Mouse (Mus musculus): ENCODE results near the gene Fmo1. TPM values are rescaled to one million over a fixed set of nuclear protein-coding genes. Genes with fewer than 3 reads are reported as not detected.

Fmo1 gene
- polyA plus RNA-seq, 1 experiment = 5.0 TPM

- no peaks in the 10 kb centered on the region for H3K36me3 ChIP-seq (ENCODE audit: control insufficient read depth, insufficient read depth)
- H3K79me2 ChIP-seq (ENCODE audit: control insufficient read depth, insufficient read depth) = no peaks in the 10 kb centered on the region
- peak overlapping the region; percentile 7 for H3K4me3 ChIP-seq
- no peak overlapping the region for H3ac ChIP-seq (ENCODE audit: control insufficient read depth, insufficient read length)
- TF ChIP-seq E2F4 (IDR thresholded peaks at IDR 0.05; ENCODE audit: insufficient read depth) = no peak
- TF ChIP-seq TCF12 (IDR thresholded peaks at IDR 0.05; ENCODE audit: insufficient read depth, poor library complexity, severe bottlenecking) = no peak
- TF ChIP-seq SRF (IDR thresholded peaks at IDR 0.05; ENCODE audit: control insufficient read depth, insufficient read length, low read depth) = no peak
- TF ChIP-seq CEBPB (IDR thresholded peaks at IDR 0.05; ENCODE audit: insufficient read depth, poor library complexity, severe bottlenecking) = no peak
- no peak for TF ChIP-seq REST (IDR thresholded peaks at IDR 0.05; ENCODE audit: insufficient read depth, insufficient read length)
- TF ChIP-seq USF1 (IDR thresholded peaks at IDR 0.05; ENCODE audit: low read depth) = no peak
- TF ChIP-seq MYOD1 (IDR thresholded peaks at IDR 0.05; ENCODE audit: control insufficient read depth in 1 of 3, insufficient read length in 2 of 3, low read depth in 2 of 3) = no peak
- TF ChIP-seq MAX (IDR thresholded peaks at IDR 0.05; ENCODE audit: low read depth) = no peak
- no peak for TF ChIP-seq TCF3 (IDR thresholded peaks at IDR 0.05; ENCODE audit: insufficient read length, low read depth)
- TF ChIP-seq POLR2A (IDR thresholded peaks at IDR 0.05; ENCODE audit: insufficient read length, low read depth) = no peak
- TF ChIP-seq POLR2AphosphoS2 (IDR thresholded peaks at IDR 0.05; ENCODE audit: insufficient read length, low read depth) = no peak
- no peak for TF ChIP-seq MYOG (IDR thresholded peaks at IDR 0.05; ENCODE audit: control insufficient read depth in 1 of 3, insufficient read depth in 1 of 3, insufficient read length in 2 of 3, low read depth in 2 of 3)
- peaks cover 5% of the 10 kb centered on the region for H3K27me3 ChIP-seq (ENCODE audit: control insufficient read depth, insufficient read depth, insufficient read length)
- peak overlapping the region; percentile 98 for H3K4me2 ChIP-seq (ENCODE audit: low read depth)
Observed at GRCm38 (mm10) chr1:162858748-162859130, 7.7 kb downstream of the Fmo1 start.

- no peaks in the 10 kb centered on the region for H3K79me2 ChIP-seq (ENCODE audit: control insufficient read depth, insufficient read depth)
- peaks cover 5% of the 10 kb centered on the region for H3K27me3 ChIP-seq (ENCODE audit: control insufficient read depth, insufficient read depth, insufficient read length)
- no peak for TF ChIP-seq SRF (IDR thresholded peaks at IDR 0.05; ENCODE audit: control insufficient read depth, insufficient read length, low read depth)
- TF ChIP-seq REST (IDR thresholded peaks at IDR 0.05; ENCODE audit: insufficient read depth, insufficient read length) = no peak
- no peak for TF ChIP-seq TCF3 (IDR thresholded peaks at IDR 0.05; ENCODE audit: insufficient read length, low read depth)
- TF ChIP-seq MYOG (IDR thresholded peaks at IDR 0.05; ENCODE audit: control insufficient read depth in 1 of 3, insufficient read depth in 1 of 3, insufficient read length in 2 of 3, low read depth in 2 of 3) = no peak
- TF ChIP-seq CEBPB (IDR thresholded peaks at IDR 0.05; ENCODE audit: insufficient read depth, poor library complexity, severe bottlenecking) = no peak
- no peak for TF ChIP-seq MYOD1 (IDR thresholded peaks at IDR 0.05; ENCODE audit: control insufficient read depth in 1 of 3, insufficient read length in 2 of 3, low read depth in 2 of 3)
- TF ChIP-seq USF1 (IDR thresholded peaks at IDR 0.05; ENCODE audit: low read depth) = no peak
- no peak for TF ChIP-seq E2F4 (IDR thresholded peaks at IDR 0.05; ENCODE audit: insufficient read depth)
- no peak for TF ChIP-seq TCF12 (IDR thresholded peaks at IDR 0.05; ENCODE audit: insufficient read depth, poor library complexity, severe bottlenecking)
- no peak for TF ChIP-seq MAX (IDR thresholded peaks at IDR 0.05; ENCODE audit: low read depth)
- no peak for TF ChIP-seq POLR2A (IDR thresholded peaks at IDR 0.05; ENCODE audit: insufficient read length, low read depth)
- H3K4me3 ChIP-seq = peak overlapping the region; percentile 7
- peak overlapping the region; percentile 98 for H3K4me2 ChIP-seq (ENCODE audit: low read depth)
- no peaks in the 10 kb centered on the region for H3K36me3 ChIP-seq (ENCODE audit: control insufficient read depth, insufficient read depth)
- H3ac ChIP-seq (ENCODE audit: control insufficient read depth, insufficient read length) = no peak overlapping the region
Observed at GRCm38 (mm10) chr1:162857766-162858747, 8.4 kb downstream of the Fmo1 start.

- Histone ChIP-seq H3ac (ENCODE audit: control insufficient read depth, insufficient read length) (no peak overlapping the region), H3K4me3 (no peak overlapping the region), H3K36me3 (ENCODE audit: control insufficient read depth, insufficient read depth) (no peaks in the 10 kb centered on the region), H3K4me2 (ENCODE audit: low read depth) (no peak overlapping the region), H3K79me2 (ENCODE audit: control insufficient read depth, insufficient read depth) (no peaks in the 10 kb centered on the region), H3K27me3 (ENCODE audit: control insufficient read depth, insufficient read depth, insufficient read length) (peaks cover 5% of the 10 kb centered on the region)
- TF ChIP-seq USF1 (IDR thresholded peaks at IDR 0.05; ENCODE audit: low read depth) = no peak
Observed at GRCm38 (mm10) chr1:162853812-162854482, 12.5 kb downstream of the Fmo1 start.

- Histone ChIP-seq H3K4me2 (ENCODE audit: low read depth) (no peak overlapping the region), H3K36me3 (ENCODE audit: control insufficient read depth, insufficient read depth) (no peaks in the 10 kb centered on the region), H3ac (ENCODE audit: control insufficient read depth, insufficient read length) (no peak overlapping the region), H3K4me3 (no peak overlapping the region), H3K79me2 (ENCODE audit: control insufficient read depth, insufficient read depth) (no peaks in the 10 kb centered on the region), H3K27me3 (ENCODE audit: control insufficient read depth, insufficient read depth, insufficient read length) (no peaks in the 10 kb centered on the region)
- TF ChIP-seq MYOG (IDR thresholded peaks at IDR 0.05; ENCODE audit: control insufficient read depth in 1 of 3, insufficient read depth in 1 of 3, insufficient read length in 2 of 3, low read depth in 2 of 3) (no peak), MYOD1 (IDR thresholded peaks at IDR 0.05; ENCODE audit: control insufficient read depth in 1 of 3, insufficient read length in 2 of 3, low read depth in 2 of 3) (no peak), TCF3 (IDR thresholded peaks at IDR 0.05; ENCODE audit: insufficient read length, low read depth) (no peak), E2F4 (IDR thresholded peaks at IDR 0.05; ENCODE audit: insufficient read depth) (no peak), USF1 (IDR thresholded peaks at IDR 0.05; ENCODE audit: low read depth) (no peak), TCF12 (IDR thresholded peaks at IDR 0.05; ENCODE audit: insufficient read depth, poor library complexity, severe bottlenecking) (no peak), MAX (IDR thresholded peaks at IDR 0.05; ENCODE audit: low read depth) (no peak)
Observed at GRCm38 (mm10) chr1:162847554-162847953, 18.9 kb downstream of the Fmo1 start.
